Mouse (Mus musculus) Patski (cell line): Measurements from ENCODE around the gene Rpl36a-ps1. TPM values are rescaled to one million over a fixed set of nuclear protein-coding genes. Genes with fewer than 3 reads are reported as not detected.

Experiments
- ATAC-seq: fragments of 100-300 bp; one replicate; pipeline ENCODE4 v1.8.0; 2021
- CTCF ChIA-PET: fragments of 350-600 bp; sonication (Branson Sonifier 250); formaldehyde crosslinking; loops from one replicate; lab custom pipeline; 2022; ENCODE audit warnings: inconsistent platforms; lab: Charles Lee
- POLR2A ChIA-PET: fragments of 350-600 bp; sonication (Branson Sonifier 250); formaldehyde crosslinking; loops from one replicate; lab custom pipeline; 2022; ENCODE audit warnings: antibody characterized with exemption, inconsistent platforms; lab: Charles Lee
- DNase-seq: peaks from one replicate; pipeline ENCODE4 v3.0.0-alpha.2; 2011; ENCODE audit warnings: low read depth, low spot score
- H3K27me3 ChIP-seq: fragments of 371-371 bp; one replicate; pipeline ENCODE4 v1.5.1; 2021
- CTCF ChIP-seq: fragments of 100-300 bp; IDR thresholded peaks from one replicate; pipeline ENCODE4 v1.5.1; 2021
- in situ Hi-C: fragments of 300-500 bp; cut with MboI; formaldehyde crosslinking; loops from 3 replicates; pipeline ENCODE4 v1.11.1; 2018; ENCODE audit warnings: low pct_unique_long_range_greater_than_20kb, mixed read lengths
- polyA plus RNA-seq: library from polyadenylated mRNA; unstranded; gene quantifications from one replicate; pipeline ENCODE4 v1.2.3, GENCODE M21; 2021

The Rpl36a-ps1 gene
- polyA plus RNA-seq, 1 experiment from 2014 or later = 0.30 TPM

DNA sequence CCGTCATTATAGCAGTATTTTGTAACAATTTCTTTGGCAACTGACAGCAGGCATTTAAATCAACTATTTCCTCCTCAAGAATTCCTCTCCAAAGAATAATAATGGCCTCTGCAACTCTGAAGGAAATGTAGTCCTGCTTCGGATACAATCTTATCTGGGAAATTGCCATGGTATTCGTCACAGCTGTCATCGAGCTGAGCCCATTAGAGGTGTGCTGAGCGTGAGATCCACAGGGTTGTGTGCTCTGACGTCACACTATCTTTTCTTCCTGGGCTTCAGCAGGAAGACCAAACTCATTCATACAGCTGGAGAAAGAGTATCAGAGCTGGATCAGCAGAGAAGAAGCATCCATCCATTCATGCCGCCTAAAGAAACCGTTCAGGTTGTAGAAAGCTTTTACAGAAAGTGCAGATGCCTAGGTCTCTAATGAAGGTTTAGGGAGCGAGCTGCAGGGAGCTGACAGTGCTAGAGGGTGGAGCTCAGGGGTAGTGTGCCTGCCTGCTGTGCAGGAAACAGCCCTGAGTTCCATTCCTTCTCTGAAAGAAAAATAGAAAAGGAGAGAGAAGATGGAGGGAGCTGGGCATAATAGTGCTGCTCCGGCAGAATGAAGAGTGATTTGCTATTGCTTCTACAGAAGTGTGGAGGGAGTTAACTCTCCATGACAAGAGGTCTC, 25.2 kb upstream of the Rpl36a-ps1 start:
- no peaks in the 10 kb centered on the region for H3K27me3 ChIP-seq
- ATAC-seq = no peak
- POLR2A ChIA-PET = no interaction called here

GRCm38 (mm10) chr14:99018691-99019090, 24.6 kb upstream of the Rpl36a-ps1 start:
- no peaks in the 10 kb centered on the region for H3K27me3 ChIP-seq
- CTCF ChIA-PET = no interaction called here
- TF ChIP-seq CTCF = no peak
- no peak for ATAC-seq
- in situ Hi-C loops = loop anchor here (25.0 kb wide), 2 partner anchors 1456 to 1681 kb away; no protein-coding TSS in a partner anchor
- POLR2A ChIA-PET = no interaction called here
- no peak for DNase-seq

More for the DNA sequence above, 25.2 kb upstream of the Rpl36a-ps1 start:
- DNase-seq = no peak
- CTCF ChIA-PET = no interaction called here
- TF ChIP-seq CTCF = no peak
- in situ Hi-C loops = loop anchor here (25.0 kb wide), 2 partner anchors 1457 to 1682 kb away; no protein-coding TSS in a partner anchor

- ATAC-seq (no peak), DNase-seq (no peak)
- POLR2A ChIA-PET = no interaction called here
- in situ Hi-C loops = loop anchor here (25.0 kb wide), 2 partner anchors 1449 to 1674 kb away; no protein-coding TSS in a partner anchor
- CTCF ChIA-PET = interaction anchor here (1.1 to 1.4 kb wide), 2 partner anchors 12 to 14 kb away, joined by 3 read pairs; no protein-coding TSS in a partner anchor
- no peak for TF ChIP-seq CTCF
- peaks cover 3% of the 10 kb centered on the region for H3K27me3 ChIP-seq
These were observed 16.8 kb upstream of the Rpl36a-ps1 start for GRCm38 (mm10) chr14:99010920-99011313.

- in situ Hi-C loops = loop anchor here (25.0 kb wide), 2 partner anchors 1448 to 1673 kb away; no protein-coding TSS in a partner anchor
- H3K27me3 ChIP-seq = peaks cover 3% of the 10 kb centered on the region
- ChIA-PET POLR2A (no interaction called here), CTCF (interaction anchor here (1.1 to 1.4 kb wide), 2 partner anchors 11 to 13 kb away, joined by 3 read pairs; no protein-coding TSS in a partner anchor)
- DNase-seq (no peak), ATAC-seq (no peak)
- no peak for TF ChIP-seq CTCF
These were observed 16.3 kb upstream of the Rpl36a-ps1 start for GRCm38 (mm10) chr14:99010224-99010919.

GRCm38 (mm10) chr14:98992482-98992881, 1.6 kb downstream of the Rpl36a-ps1 start:
- POLR2A ChIA-PET = no interaction called here
- ATAC-seq = no peak

GRCm38 (mm10) chr14:98990636-98991035, 3.5 kb downstream of the Rpl36a-ps1 start:
- ChIA-PET CTCF (interaction anchor here (0.8 kb wide), 1 partner anchor 1499 kb away, joined by 3 read pairs; no protein-coding TSS in a partner anchor), POLR2A (interaction anchor here (0.6 kb wide), 1 partner anchor 367 kb away, joined by 3 read pairs; no protein-coding TSS in a partner anchor)
- in situ Hi-C loops = no loop called here
- no peak for DNase-seq
- peaks cover 6% of the 10 kb centered on the region for H3K27me3 ChIP-seq
- no peak for TF ChIP-seq CTCF
- ATAC-seq = no peak

More at GRCm38 (mm10) chr14:98992482-98992881, 1.6 kb downstream of the Rpl36a-ps1 start:
- DNase-seq = no peak
- in situ Hi-C loops = no loop called here
- CTCF ChIA-PET = interaction anchor here (1.4 kb wide), 1 partner anchor 42 kb away, joined by 3 read pairs; no protein-coding TSS in a partner anchor
- peaks cover 6% of the 10 kb centered on the region for H3K27me3 ChIP-seq
- TF ChIP-seq CTCF = no peak

DNA sequence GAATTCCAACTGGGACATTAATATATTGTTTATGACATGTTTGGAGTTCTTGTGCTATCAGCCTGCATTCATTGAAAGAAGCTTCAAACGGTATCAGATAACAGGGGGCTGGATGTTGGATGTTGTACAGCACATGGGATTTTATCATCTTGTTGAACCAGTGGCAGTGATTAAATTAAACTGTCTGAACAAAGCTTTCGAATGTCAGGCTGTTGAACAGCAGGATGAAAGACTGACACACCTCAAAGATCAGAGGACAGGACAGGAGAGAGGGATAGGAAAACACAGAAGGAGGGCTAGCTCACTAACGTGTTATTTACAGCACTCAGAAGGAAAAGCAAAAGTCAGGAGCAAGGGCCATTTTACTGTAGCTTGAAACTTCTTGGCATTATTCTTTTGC, 4.3 kb downstream of the Rpl36a-ps1 start:
- ChIA-PET CTCF (interaction anchor here (0.8 kb wide), 1 partner anchor 1500 kb away, joined by 3 read pairs; no protein-coding TSS in a partner anchor), POLR2A (interaction anchor here (0.6 kb wide), 1 partner anchor 10 kb away, joined by 4 read pairs; no protein-coding TSS in a partner anchor)
- TF ChIP-seq CTCF = no peak
- no peak for ATAC-seq
- H3K27me3 ChIP-seq = peaks cover 6% of the 10 kb centered on the region
- DNase-seq = no peak
- in situ Hi-C loops = no loop called here

- DNase-seq (no peak), ATAC-seq (no peak)
- ChIA-PET CTCF (no interaction called here), POLR2A (no interaction called here)
- in situ Hi-C loops = no loop called here
- no peak for TF ChIP-seq CTCF
- peaks cover 10% of the 10 kb centered on the region for H3K27me3 ChIP-seq
These were observed 22.2 kb downstream of the Rpl36a-ps1 start for GRCm38 (mm10) chr14:98971921-98972320.

DNA sequence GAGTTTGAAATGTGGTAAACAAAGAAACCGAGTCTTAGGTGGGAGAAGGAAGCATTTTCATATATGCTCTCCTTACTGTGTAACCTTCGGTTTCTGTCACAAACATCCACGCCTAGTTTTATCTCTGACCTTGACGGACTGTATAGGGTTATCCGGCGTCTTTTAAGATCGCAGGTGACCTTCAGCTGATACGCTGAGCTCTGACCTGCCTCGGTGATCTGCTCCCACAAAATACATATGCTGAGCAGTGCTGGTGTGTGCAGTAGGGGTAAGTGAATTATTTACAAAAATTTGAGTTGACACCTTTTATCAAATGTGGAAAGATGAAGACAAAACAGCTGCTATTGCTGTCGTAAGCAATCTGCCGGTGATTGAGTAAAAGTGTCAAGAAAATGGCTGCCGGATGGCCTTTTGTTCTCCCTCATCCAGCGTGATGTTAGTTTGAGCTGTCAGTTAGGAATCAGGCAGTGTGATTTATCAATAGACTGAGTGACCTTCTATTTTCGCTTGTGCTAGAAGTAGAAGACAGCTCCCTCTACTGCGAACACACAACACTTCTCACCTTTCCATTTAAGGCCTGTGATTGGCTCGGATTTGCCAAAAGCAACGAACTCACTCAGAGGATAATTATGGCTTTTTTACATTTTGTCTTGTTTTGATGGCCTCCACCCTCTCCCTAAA, 35.0 kb downstream of the Rpl36a-ps1 start:
- ChIA-PET POLR2A (no interaction called here), CTCF (interaction anchor here (1.7 kb wide), 1 partner anchor 10 kb away, joined by 6 read pairs; no protein-coding TSS in a partner anchor)
- no peak for DNase-seq
- no peak for ATAC-seq
- in situ Hi-C loops = no loop called here
- TF ChIP-seq CTCF = peak; percentile 10
- H3K27me3 ChIP-seq = peaks cover 17% of the 10 kb centered on the region

GRCm38 (mm10) chr14:98956788-98957187, 37.3 kb downstream of the Rpl36a-ps1 start:
- peaks cover 31% of the 10 kb centered on the region for H3K27me3 ChIP-seq
- CTCF ChIA-PET = interaction anchor here (1.1 kb wide), 1 partner anchor 19 kb away, joined by 3 read pairs; no protein-coding TSS in a partner anchor
- DNase-seq (no peak), ATAC-seq (no peak)
- in situ Hi-C loops = no loop called here
- no peak for TF ChIP-seq CTCF
- POLR2A ChIA-PET = no interaction called here
